14 mouse cellular contexts compared by ENCODE assay signal in the genomic region with DNA sequence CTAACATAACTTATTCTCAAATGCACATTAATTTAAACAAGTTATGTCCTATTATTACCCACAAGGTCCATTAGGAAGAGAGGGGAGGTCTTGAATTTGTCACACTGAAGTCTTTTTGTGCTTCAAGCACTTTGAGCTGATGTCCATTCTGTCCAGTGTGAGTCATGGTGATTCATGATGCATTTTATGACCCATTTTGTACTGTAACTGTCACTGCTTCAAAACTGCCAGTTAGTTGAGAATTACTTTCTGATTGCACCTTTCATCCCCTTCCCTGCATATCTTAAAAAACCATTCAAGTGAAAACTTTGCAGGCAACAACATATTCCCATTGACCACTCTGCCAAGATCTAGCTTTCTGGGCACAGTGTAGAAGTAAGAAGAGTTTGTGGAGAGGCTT.
"Had no signal": no experiment of that assay in that cellular context is flagged by ENCODE, and none has a peak within 500 bp of the region (broad histone marks: within the 10 kb centered on the region; RNA-seq: fewer than 3 reads in every experiment).

No protein-coding gene starts in this region.

- H3K27ac ChIP-seq: midbrain, embryonic 10.5 days; midbrain, embryonic 12.5 days; midbrain, embryonic 15.5 days; neural tube, embryonic 12.5 days; stomach, embryonic 15.5 days; stomach, postnatal 0 days had no signal

- H3K36me3 ChIP-seq: midbrain, embryonic 10.5 days; midbrain, embryonic 12.5 days; midbrain, embryonic 15.5 days; neural tube, embryonic 12.5 days; stomach, embryonic 15.5 days had no signal

- H3K4me1 ChIP-seq: midbrain, embryonic 10.5 days; midbrain, embryonic 12.5 days; midbrain, embryonic 15.5 days; neural tube, embryonic 12.5 days had no signal

- ATAC-seq: midbrain, embryonic 15.5 days had no signal

- H3K9me3 ChIP-seq: midbrain, embryonic 10.5 days; midbrain, embryonic 12.5 days; midbrain, embryonic 15.5 days; neural tube, embryonic 12.5 days; stomach, embryonic 15.5 days had no signal

- H3K4me3 ChIP-seq: midbrain, embryonic 10.5 days; midbrain, embryonic 12.5 days; midbrain, embryonic 15.5 days; neural tube, embryonic 12.5 days; stomach, embryonic 15.5 days had no signal

- H3K4me2 ChIP-seq: lung, embryonic 14.5 days; midbrain, embryonic 12.5 days; midbrain, embryonic 15.5 days; neural tube, embryonic 12.5 days; stomach, embryonic 15.5 days had no signal

- H3K9ac ChIP-seq: lung, embryonic 14.5 days; midbrain, embryonic 12.5 days; midbrain, embryonic 15.5 days; neural tube, embryonic 12.5 days; stomach, embryonic 15.5 days had no signal

- DNase-seq: lung, adult 18-20 months; lung, embryonic 14.5 days; lung, postnatal 10 days; lung, postnatal 4 days; right cerebral cortex, postnatal 14 days; thymus, adult 2 months; thymus, postnatal 25 days; thymus, postnatal 4 days had no signal

- H3K27me3 ChIP-seq: midbrain, embryonic 12.5 days; midbrain, embryonic 15.5 days; neural tube, embryonic 12.5 days; stomach, embryonic 15.5 days had no signal
